Mouse (Mus musculus): ENCODE measurements at regions not wholly inside any gene's neighbourhood (a gene's known extent, or its start where the extent isn't known, plus 50 kb on each side); places are given as distances from the start of the nearest gene placed in this dataset.

- TF ChIP-seq E2F4 (IDR thresholded peaks at IDR 0.05; ENCODE audit: insufficient read depth) (no peak), REST (IDR thresholded peaks at IDR 0.05; ENCODE audit: insufficient read depth, insufficient read length) (no peak), POLR2AphosphoS2 (IDR thresholded peaks at IDR 0.05; ENCODE audit: insufficient read length, low read depth) (no peak), POLR2A (IDR thresholded peaks at IDR 0.05; ENCODE audit: insufficient read length, low read depth) (no peak), MYOG (IDR thresholded peaks at IDR 0.05; ENCODE audit: control insufficient read depth in 1 of 3, insufficient read depth in 1 of 3, insufficient read length in 2 of 3, low read depth in 2 of 3) (no peak), TCF12 (IDR thresholded peaks at IDR 0.05; ENCODE audit: insufficient read depth, poor library complexity, severe bottlenecking) (no peak), CEBPB (IDR thresholded peaks at IDR 0.05; ENCODE audit: insufficient read depth, poor library complexity, severe bottlenecking) (no peak), MYOD1 (IDR thresholded peaks at IDR 0.05; ENCODE audit: control insufficient read depth in 1 of 3, insufficient read length in 2 of 3, low read depth in 2 of 3) (no peak), MAX (IDR thresholded peaks at IDR 0.05; ENCODE audit: low read depth) (no peak)
Observed at GRCm38 (mm10) chr9:43920053-43920754, 123.0 kb upstream of the Thy1 start.
